Mouse (Mus musculus): ENCODE results near the gene Disc1. TPM values are rescaled to one million over a fixed set of nuclear protein-coding genes. Genes with fewer than 3 reads are reported as not detected.

Gene Disc1
- polyA plus RNA-seq, 1 experiment from 2014 or later, result 0.83 TPM

- ATAC-seq (replicated peaks; ENCODE audit: low FRiP score, low read depth), result no peak
- Histone ChIP-seq H3K4me1 (replicated peaks; ENCODE audit: insufficient read depth, low read length) (0 out of 2 replicates have a peak, but pooled peaks cover 13% of the 10 kb centered on the region), H3K27me3 (ENCODE audit: insufficient read depth, low read length) (no peaks in the 10 kb centered on the region), H3K27ac (no peak overlapping the region), H3K9ac (ENCODE audit: low read depth, low read length) (no peak overlapping the region), H3K9me3 (replicated peaks; ENCODE audit: low read length) (no peaks in the 10 kb centered on the region), H3K4me2 (ENCODE audit: low read length) (no peak overlapping the region), H3K4me3 (replicated peaks; ENCODE audit: low read depth, low read length) (no peak overlapping the region), H3K36me3 (ENCODE audit: insufficient read depth, low read length) (no peaks in the 10 kb centered on the region)
- no peak for DNase-seq (ENCODE audit: low spot score)
- WGBS, result 73% methylated on average over 9 of the region's 9 CpGs
- no peak for TF ChIP-seq CTCF (IDR thresholded peaks at IDR 0.05; ENCODE audit: low read depth)
Measured at GRCm38 (mm10) chr8:125232724-125233123, 178.7 kb downstream of the Disc1 start.

DNA sequence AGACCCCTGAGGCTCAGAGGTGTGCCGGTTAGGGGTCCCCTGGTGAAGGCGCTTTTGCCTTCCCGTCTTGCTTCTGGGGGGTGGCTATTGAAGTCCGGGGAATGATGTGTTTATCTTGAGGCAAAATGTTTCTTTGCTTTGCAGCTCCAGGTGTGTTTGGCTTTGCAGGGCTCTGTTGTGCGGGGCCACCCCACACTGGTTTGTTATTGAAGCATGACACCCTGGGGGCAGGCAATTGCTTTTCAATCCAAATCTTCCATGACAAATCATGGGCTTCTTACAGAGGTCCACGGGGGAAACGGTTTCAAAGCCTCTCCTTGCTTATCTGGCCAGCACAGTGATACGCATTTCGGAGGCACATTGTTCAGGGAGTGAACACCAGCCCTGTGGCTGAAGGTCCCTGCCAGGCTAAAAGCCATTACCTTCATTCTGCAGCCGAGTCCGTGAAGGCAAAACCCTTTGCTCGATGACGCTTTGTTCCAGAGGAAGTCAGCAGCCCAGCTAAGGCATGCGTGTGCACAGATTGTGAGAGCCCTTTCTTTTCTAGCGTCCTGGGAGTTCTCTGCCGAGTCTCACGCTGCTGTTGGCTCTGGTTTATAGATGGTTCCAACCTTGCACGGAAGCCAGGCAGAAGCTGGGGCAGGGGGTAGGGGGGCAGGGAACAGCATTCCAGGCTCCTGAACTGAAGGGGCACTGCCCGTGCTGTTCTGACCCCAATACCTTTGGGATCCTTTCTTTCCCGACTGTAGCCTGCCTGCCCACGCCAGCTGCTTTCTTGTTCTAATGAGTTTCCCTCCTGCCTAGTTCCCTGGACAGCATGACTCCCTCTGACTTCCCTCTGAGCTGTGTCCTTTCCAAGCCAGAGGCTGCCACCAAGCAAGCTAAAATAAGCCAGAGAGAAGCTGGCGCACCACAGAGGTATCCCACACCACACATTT, 182.2 kb downstream of the Disc1 start:
- H3K36me3 ChIP-seq (ENCODE audit: insufficient read depth, low read length), result no peaks in the 10 kb centered on the region
- 0 out of 2 replicates have a peak, but pooled peaks cover 19% of the 10 kb centered on the region for H3K4me1 ChIP-seq (replicated peaks; ENCODE audit: insufficient read depth, low read length)
- H3K4me2 ChIP-seq (ENCODE audit: low read length), result peak overlapping the region; percentile 40
- peak overlapping the region; percentile 31; the same call in 1 of the 2 replicates for H3K9ac ChIP-seq (ENCODE audit: low read depth, low read length)
- H3K27me3 ChIP-seq (ENCODE audit: insufficient read depth, low read length), result no peaks in the 10 kb centered on the region
- H3K9me3 ChIP-seq (replicated peaks; ENCODE audit: low read length), result no peaks in the 10 kb centered on the region
- DNase-seq (ENCODE audit: low spot score), result peak; percentile 51
- H3K27ac ChIP-seq, result peak overlapping the region; percentile 28
- TF ChIP-seq CTCF (IDR thresholded peaks at IDR 0.05; ENCODE audit: low read depth), result no peak
- no peak overlapping the region for H3K4me3 ChIP-seq (replicated peaks; ENCODE audit: low read depth, low read length)
- no peak; the same call in 1 of the 2 replicates for ATAC-seq (replicated peaks; ENCODE audit: low FRiP score, low read depth)
- WGBS, result 18% methylated on average over 22 of the region's 22 CpGs

GRCm38 (mm10) chr8:125240763-125241162, 186.8 kb downstream of the Disc1 start:
- no peak for TF ChIP-seq CTCF (IDR thresholded peaks at IDR 0.05; ENCODE audit: low read depth)
- 56% methylated on average over 4 of the region's 4 CpGs for WGBS
- H3K27ac ChIP-seq, result no peak overlapping the region
- H3K36me3 ChIP-seq (ENCODE audit: insufficient read depth, low read length), result no peaks in the 10 kb centered on the region
- H3K9me3 ChIP-seq (replicated peaks; ENCODE audit: low read length), result no peaks in the 10 kb centered on the region
- DNase-seq (ENCODE audit: low spot score) (no peak), ATAC-seq (replicated peaks; ENCODE audit: low FRiP score, low read depth) (no peak)
- no peaks in the 10 kb centered on the region for H3K27me3 ChIP-seq (ENCODE audit: insufficient read depth, low read length)
- H3K4me3 ChIP-seq (replicated peaks; ENCODE audit: low read depth, low read length), result no peak overlapping the region
- peaks cover 27% of the 10 kb centered on the region; the same call in 1 of the 2 replicates for H3K4me1 ChIP-seq (replicated peaks; ENCODE audit: insufficient read depth, low read length)
- no peak overlapping the region for H3K4me2 ChIP-seq (ENCODE audit: low read length)
- no peak overlapping the region for H3K9ac ChIP-seq (ENCODE audit: low read depth, low read length)

DNA sequence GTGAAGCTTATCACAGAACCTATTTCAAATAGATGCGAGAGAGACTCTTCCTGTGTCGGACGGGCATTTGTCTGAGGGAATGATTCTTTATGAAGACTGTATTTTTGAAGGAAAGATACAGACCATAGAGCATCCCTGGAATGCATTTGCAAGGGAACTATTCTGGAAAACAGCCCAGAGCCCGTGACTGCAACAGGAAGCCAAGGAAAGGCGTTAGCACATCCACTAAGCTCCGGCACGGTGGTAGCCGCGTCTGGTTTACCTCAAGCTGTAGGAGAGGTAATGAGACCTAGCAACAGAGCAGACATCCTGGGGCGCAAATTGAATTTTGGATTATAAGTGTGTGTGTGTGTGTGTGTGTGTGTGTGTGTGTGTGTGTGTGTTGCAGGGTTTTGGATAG, 188.4 kb downstream of the Disc1 start:
- Histone ChIP-seq H3K4me1 (replicated peaks; ENCODE audit: insufficient read depth, low read length) (peaks cover 17% of the 10 kb centered on the region; the same call in 1 of the 2 replicates), H3K27ac (0 out of 2 replicates have a peak overlapping the region, but pooled peaks have one; percentile 42), H3K9me3 (replicated peaks; ENCODE audit: low read length) (no peaks in the 10 kb centered on the region), H3K27me3 (ENCODE audit: insufficient read depth, low read length) (no peaks in the 10 kb centered on the region), H3K36me3 (ENCODE audit: insufficient read depth, low read length) (no peaks in the 10 kb centered on the region), H3K4me2 (ENCODE audit: low read length) (no peak overlapping the region), H3K9ac (ENCODE audit: low read depth, low read length) (no peak overlapping the region), H3K4me3 (replicated peaks; ENCODE audit: low read depth, low read length) (no peak overlapping the region)
- WGBS, result 36% methylated on average over 10 of the region's 10 CpGs
- TF ChIP-seq CTCF (IDR thresholded peaks at IDR 0.05; ENCODE audit: low read depth), result no peak
- ATAC-seq (replicated peaks; ENCODE audit: low FRiP score, low read depth) (no peak), DNase-seq (ENCODE audit: low spot score) (peak; percentile 67)

GRCm38 (mm10) chr8:125242921-125243320, 188.9 kb downstream of the Disc1 start:
- H3K27me3 ChIP-seq (ENCODE audit: insufficient read depth, low read length), result no peaks in the 10 kb centered on the region
- no peak overlapping the region for H3K4me3 ChIP-seq (replicated peaks; ENCODE audit: low read depth, low read length)
- H3K36me3 ChIP-seq (ENCODE audit: insufficient read depth, low read length), result no peaks in the 10 kb centered on the region
- no peak overlapping the region for H3K4me2 ChIP-seq (ENCODE audit: low read length)
- no peak overlapping the region for H3K9ac ChIP-seq (ENCODE audit: low read depth, low read length)
- H3K27ac ChIP-seq, result 0 out of 2 replicates have a peak overlapping the region, but pooled peaks have one; percentile 42
- no peak for ATAC-seq (replicated peaks; ENCODE audit: low FRiP score, low read depth)
- H3K9me3 ChIP-seq (replicated peaks; ENCODE audit: low read length), result no peaks in the 10 kb centered on the region
- TF ChIP-seq CTCF (IDR thresholded peaks at IDR 0.05; ENCODE audit: low read depth), result no peak
- DNase-seq (ENCODE audit: low spot score), result peak; percentile 91
- H3K4me1 ChIP-seq (replicated peaks; ENCODE audit: insufficient read depth, low read length), result peaks cover 17% of the 10 kb centered on the region; the same call in 1 of the 2 replicates
- WGBS, result 16% methylated on average over 4 of the region's 4 CpGs

DNA sequence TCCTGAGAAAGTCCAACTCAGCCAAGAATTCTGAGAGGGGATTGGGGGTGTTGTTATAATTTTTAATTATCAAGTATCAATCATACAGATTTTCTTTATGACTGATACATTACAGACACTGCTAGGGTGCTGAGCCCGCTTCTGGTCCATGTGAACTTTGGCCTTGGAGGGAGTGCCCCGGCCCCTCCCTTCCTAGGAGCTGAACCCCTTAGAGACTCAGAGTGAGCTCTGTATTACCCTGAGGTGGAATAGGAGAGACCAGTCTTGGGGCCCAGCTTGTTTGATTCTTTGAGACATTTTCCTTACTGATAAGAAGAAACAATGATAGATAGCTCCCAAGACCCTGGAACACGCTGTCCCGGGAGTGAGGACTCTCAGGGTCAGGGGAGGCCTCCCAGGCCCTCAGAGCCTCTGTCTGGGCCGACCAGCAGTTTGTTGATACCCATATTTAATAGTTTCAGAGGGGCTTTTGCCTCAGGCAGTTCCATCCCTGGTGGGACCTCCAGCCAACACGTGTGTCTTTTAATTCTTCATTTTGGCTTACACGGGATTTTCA, 192.8 kb downstream of the Disc1 start:
- TF ChIP-seq CTCF (IDR thresholded peaks at IDR 0.05; ENCODE audit: low read depth), result no peak
- H3K4me2 ChIP-seq (ENCODE audit: low read length), result no peak overlapping the region
- H3K36me3 ChIP-seq (ENCODE audit: insufficient read depth, low read length), result no peaks in the 10 kb centered on the region
- H3K4me3 ChIP-seq (replicated peaks; ENCODE audit: low read depth, low read length), result no peak overlapping the region
- DNase-seq (ENCODE audit: low spot score) (no peak), ATAC-seq (replicated peaks; ENCODE audit: low FRiP score, low read depth) (no peak)
- H3K4me1 ChIP-seq (replicated peaks; ENCODE audit: insufficient read depth, low read length), result peaks cover 10% of the 10 kb centered on the region; the same call in 1 of the 2 replicates
- H3K27ac ChIP-seq, result no peak overlapping the region
- no peak overlapping the region for H3K9ac ChIP-seq (ENCODE audit: low read depth, low read length)
- 53% methylated on average over 7 of the region's 7 CpGs for WGBS
- H3K27me3 ChIP-seq (ENCODE audit: insufficient read depth, low read length), result no peaks in the 10 kb centered on the region
- no peaks in the 10 kb centered on the region; the same call in 1 of the 2 replicates for H3K9me3 ChIP-seq (replicated peaks; ENCODE audit: low read length)

All from kidney, postnatal 0 days (tissue).